Mouse (Mus musculus) thymus, postnatal 0 days (tissue): ENCODE measurements at regions not wholly inside any gene's neighbourhood (a gene's known extent, or its start where the extent isn't known, plus 50 kb on each side); places are given as distances from the start of the nearest gene placed in this dataset.

Source experiments
- DNase-seq: peaks from one replicate; pipeline ENCODE4 v3.0.0-alpha.2; 2015; ENCODE audit warnings: low spot score

GRCm38 (mm10) chr9:67117639-67118038 is 68.4 kb upstream of the Tpm1 start:
- DNase-seq: no peak

DNA sequence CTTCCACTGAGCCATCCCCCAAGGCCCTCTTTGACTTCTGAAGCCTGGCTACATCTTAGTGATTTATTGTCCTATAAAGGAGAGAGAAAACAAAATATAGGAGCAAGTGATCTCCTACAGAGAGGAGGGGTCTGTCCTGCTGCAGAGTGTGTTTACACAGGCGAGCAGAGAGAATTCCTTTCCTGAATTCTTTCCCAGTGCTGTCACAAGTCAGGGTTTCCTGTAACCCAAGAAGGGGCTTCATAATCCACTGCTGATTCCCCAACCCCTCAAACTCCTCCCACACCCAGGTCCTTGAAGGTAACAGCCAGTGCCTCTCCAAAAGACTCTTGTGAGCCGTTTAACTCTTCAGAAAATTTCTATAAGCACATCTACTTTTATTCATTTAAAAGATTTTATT is 66.8 kb upstream of the Tpm1 start:
- DNase-seq: no peak

DNA sequence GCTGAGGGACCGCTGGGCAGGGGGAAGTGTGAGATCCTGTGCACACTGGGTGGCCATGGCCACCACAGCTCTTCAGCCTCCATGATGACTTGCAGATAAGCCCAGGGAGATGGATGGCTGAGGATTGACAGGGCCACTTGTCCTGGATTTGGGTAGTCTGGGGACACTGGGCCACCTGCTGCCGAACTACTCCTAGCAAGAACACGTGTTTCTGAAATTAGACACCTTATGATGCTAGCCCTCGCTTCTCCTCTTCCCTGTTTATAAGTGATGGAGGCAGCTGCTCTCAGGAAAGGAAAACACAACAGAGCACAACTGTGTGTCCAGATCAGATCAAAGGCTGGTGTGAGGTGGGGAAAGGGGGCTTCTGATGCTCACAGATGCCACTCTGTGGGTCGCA is 64.9 kb upstream of the Tpm1 start:
- DNase-seq: no peak

- no peak for DNase-seq
These were observed 62.8 kb upstream of the Tpm1 start for GRCm38 (mm10) chr9:67111836-67112584.

DNA sequence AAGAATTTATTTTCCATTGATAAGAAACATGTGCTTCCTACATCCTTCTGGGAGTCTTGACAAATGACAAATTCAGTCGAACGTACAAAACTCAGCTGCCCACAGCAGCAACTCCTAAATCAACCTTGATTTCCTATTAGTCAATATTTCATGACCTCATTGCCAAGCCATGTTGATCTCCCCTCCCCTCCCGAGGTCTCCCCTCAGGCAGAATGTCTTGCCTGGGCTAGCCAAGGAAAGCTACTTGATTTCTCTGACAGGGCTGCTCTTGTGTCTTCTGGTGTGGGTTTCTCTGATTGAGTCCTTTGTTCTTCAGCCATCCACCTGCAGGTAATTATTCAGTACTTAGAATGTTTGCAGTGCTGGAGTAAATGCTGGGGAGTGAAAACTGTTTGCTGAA is 58.7 kb upstream of the Tpm1 start:
- no peak for DNase-seq

DNA sequence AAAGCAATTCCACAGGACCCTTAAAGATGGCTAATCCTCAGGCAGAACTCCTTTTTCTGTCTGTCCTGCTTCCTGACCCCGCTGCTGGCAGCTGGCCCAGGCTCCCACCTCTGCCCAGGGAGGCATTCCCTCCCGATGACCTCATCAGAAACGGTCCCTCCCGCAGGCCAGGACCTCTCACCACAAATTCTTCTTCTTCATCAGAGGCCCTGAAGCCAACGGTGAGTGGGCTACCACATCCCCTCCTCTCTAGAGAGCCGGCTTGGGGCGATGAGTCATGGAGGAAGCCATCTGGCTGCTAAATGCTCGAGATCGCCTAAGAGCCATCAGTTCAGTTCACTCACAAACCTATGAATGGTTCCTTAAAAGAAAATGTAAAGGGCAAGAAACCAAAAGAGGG is 56.7 kb upstream of the Tpm1 start:
- DNase-seq: no peak

GRCm38 (mm10) chr9:67105216-67105615 is 56.0 kb upstream of the Tpm1 start:
- DNase-seq: no peak

DNA sequence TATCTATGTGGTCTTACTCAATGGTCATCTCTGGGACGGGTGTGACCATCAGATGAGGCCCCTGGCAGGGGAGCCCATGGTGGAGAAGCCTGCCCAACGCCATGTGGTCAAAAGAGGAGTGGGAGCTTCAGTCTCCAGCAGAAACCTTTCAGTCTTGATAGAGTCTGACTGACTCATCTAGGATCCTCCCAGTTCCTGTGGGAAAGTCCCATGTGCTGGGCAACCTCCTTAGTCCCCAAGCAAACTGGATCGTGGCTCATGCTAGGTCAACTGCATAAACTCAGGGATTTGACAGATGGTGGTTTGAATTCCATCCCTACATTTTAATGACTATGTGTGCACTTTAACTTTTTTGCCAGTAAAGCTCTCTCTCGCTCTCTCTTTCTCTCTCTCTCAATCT is 55.4 kb upstream of the Tpm1 start:
- DNase-seq: no peak

DNA sequence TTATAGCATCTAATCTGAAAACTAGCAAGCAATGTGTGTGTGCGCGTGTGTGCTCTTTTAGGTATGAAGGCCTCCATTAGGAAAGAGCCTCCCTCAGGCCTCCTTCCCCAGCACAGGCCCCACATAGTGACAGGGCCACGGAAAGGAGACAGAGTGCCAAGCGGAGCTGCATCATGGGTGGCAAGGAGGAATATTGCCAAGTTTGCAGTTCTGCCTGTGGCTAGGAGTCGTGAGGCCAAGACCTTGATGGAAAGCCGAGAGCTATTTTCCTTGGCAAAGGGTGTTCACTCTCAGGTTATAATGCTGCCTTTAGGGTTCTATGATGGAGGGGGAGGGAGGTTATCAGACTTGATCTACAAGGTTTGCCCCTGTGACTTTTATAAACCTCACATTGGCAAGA is 53.4 kb upstream of the Tpm1 start:
- DNase-seq: no peak

GRCm38 (mm10) chr9:67099471-67099870 is 50.3 kb upstream of the Tpm1 start:
- DNase-seq: no peak
